Mouse (Mus musculus): ENCODE results near the gene Slc25a33. TPM values are rescaled to one million over a fixed set of nuclear protein-coding genes. Genes with fewer than 3 reads are reported as not detected.
A peak's percentile ranks its signal among the peaks of the same experiment; 100 is the strongest.
"Not testable (repeated sequence)": the region's sequence is repeated elsewhere in the genome, so short reads cannot be mapped to it uniquely, and the experiment has no call there.

Gene Slc25a33
- polyA plus RNA-seq, 1 experiment from 2014 or later: 7.5 TPM

- H3K27ac ChIP-seq (ENCODE audit: poor library complexity, severe bottlenecking): no peak overlapping the region
- H3K9ac ChIP-seq: no peak overlapping the region
- no peaks in the 10 kb centered on the region for H3K9me3 ChIP-seq (replicated peaks)
- H3K36me3 ChIP-seq: peaks cover 9% of the 10 kb centered on the region; the same call in 1 of the 2 replicates
- no peak for ATAC-seq (ENCODE audit: insufficient number of reproducible peaks, low FRiP score)
- H3K27me3 ChIP-seq (replicated peaks): no peaks in the 10 kb centered on the region
- WGBS: 76% methylated on average over 3 of the region's 3 CpGs
- no peak overlapping the region for H3K4me2 ChIP-seq
- H3K4me3 ChIP-seq: no peak overlapping the region
- H3K4me1 ChIP-seq (replicated peaks): peaks cover 7% of the 10 kb centered on the region; the same call in 1 of the 2 replicates
These were observed 21.2 kb downstream of the Slc25a33 start for GRCm38 (mm10) chr4:149752836-149753235.

DNA sequence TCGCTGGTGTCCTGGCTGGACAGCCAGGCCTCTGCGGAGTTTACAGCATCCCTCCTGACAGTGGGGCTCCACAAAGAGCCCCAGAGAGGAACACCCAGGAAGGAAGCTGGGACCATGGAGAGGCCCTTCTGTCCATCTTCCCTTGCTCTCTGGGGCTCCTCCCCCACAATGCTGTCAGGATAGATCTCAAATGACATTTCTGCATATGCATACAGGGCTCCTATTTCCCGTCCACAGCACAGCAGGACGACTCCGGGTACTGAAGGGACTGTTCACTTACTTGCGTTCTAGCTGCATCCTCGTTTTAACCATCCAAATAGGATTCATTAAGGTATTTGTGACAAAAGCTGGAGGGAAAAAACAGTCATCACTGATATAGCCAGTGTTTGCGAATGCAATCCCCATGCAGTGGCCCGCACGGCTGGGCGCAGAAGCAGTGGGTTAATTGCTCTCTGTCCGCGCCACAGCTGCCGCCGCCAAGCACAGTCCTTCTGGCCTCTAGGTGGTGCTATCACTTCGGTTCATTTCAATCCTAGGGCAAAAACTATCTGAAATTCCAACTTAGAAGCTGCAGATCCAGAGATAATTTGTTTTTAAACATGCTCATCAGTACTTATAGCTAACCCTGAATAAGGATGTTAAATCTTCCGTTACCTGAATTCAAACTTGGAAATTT, 21.8 kb downstream of the Slc25a33 start:
- Histone ChIP-seq H3K9ac (no peak overlapping the region), H3K4me3 (no peak overlapping the region), H3K27ac (ENCODE audit: poor library complexity, severe bottlenecking) (no peak overlapping the region), H3K4me1 (replicated peaks) (peaks cover 7% of the 10 kb centered on the region; the same call in 1 of the 2 replicates), H3K36me3 (peaks cover 9% of the 10 kb centered on the region; the same call in 1 of the 2 replicates), H3K9me3 (replicated peaks) (no peaks in the 10 kb centered on the region), H3K4me2 (no peak overlapping the region), H3K27me3 (replicated peaks) (no peaks in the 10 kb centered on the region)
- 37% methylated on average over 17 of the region's 17 CpGs for WGBS
- ATAC-seq (ENCODE audit: insufficient number of reproducible peaks, low FRiP score): no peak

DNA sequence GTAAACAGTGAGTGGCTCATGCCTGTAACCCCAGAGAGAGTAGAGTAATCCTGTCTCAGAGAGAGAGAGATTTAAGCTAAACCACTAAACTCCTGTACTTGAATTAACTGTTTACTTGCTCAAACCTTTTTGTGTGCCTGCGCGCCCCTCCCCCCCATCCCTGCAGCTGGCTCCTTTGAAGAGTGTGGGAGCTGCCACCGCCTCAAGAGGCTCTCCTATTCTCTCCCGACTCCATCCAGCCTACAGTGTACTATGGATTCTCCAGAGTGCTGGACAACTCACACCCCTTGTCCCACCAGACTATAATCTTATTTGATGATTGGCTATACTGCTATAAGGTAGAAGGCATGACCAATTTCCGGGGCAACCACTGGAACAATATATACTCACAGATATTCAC, 23.4 kb downstream of the Slc25a33 start:
- no peak for ATAC-seq (ENCODE audit: insufficient number of reproducible peaks, low FRiP score)
- 39% methylated on average over 5 of the region's 5 CpGs for WGBS
- Histone ChIP-seq H3K9ac (no peak overlapping the region), H3K4me2 (no peak overlapping the region), H3K27ac (ENCODE audit: poor library complexity, severe bottlenecking) (no peak overlapping the region), H3K27me3 (replicated peaks) (no peaks in the 10 kb centered on the region), H3K36me3 (peaks cover 9% of the 10 kb centered on the region), H3K4me1 (replicated peaks) (peaks cover 7% of the 10 kb centered on the region; the same call in 1 of the 2 replicates), H3K4me3 (no peak overlapping the region), H3K9me3 (replicated peaks) (no peaks in the 10 kb centered on the region)

GRCm38 (mm10) chr4:149749663-149750015, 24.4 kb downstream of the Slc25a33 start:
- not testable (repeated sequence) for H3K27ac ChIP-seq (ENCODE audit: poor library complexity, severe bottlenecking); H3K4me3 ChIP-seq; H3K9me3 ChIP-seq (replicated peaks); H3K4me1 ChIP-seq (replicated peaks); H3K4me2 ChIP-seq; H3K9ac ChIP-seq; H3K27me3 ChIP-seq (replicated peaks); ATAC-seq (ENCODE audit: insufficient number of reproducible peaks, low FRiP score)
- 86% methylated on average over 3 of the region's 3 CpGs for WGBS
- H3K36me3 ChIP-seq: peaks cover 11% of the 10 kb centered on the region

DNA sequence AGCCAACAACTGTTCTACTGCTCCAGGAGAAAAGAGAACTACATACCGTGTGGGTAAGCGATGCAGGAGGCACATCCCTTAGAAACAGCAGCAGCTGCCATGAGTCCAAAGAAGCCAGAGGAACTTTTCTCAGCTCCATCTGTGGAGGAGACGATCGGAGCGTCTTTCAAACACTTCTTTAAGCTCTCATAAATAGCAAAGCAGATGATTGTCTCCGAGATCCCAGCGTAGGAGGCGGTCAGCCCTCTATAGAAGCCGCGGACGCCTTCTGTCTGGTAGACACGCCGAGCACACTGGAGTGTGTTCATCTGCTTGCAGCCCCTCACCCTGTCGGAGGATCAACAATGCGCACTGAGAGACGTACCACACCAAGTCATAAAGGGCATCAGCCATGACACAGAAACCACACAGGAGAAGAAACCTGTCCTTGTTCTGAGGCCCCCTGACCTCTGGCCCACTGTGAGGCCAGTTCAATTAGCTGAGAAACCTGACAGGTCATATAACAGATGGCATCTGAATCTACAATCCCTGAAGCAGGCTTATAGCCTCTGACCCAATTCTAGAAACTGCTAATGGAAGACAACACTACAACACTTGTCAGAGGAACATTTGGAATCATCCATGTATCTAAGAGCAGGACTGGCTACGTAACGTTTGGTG, 24.9 kb downstream of the Slc25a33 start:
- no peak for ATAC-seq (ENCODE audit: insufficient number of reproducible peaks, low FRiP score)
- H3K27ac ChIP-seq (ENCODE audit: poor library complexity, severe bottlenecking): no peak overlapping the region
- H3K9ac ChIP-seq: no peak overlapping the region
- peaks cover 7% of the 10 kb centered on the region; the same call in 1 of the 2 replicates for H3K4me1 ChIP-seq (replicated peaks)
- H3K4me3 ChIP-seq: no peak overlapping the region
- H3K27me3 ChIP-seq (replicated peaks): no peaks in the 10 kb centered on the region
- WGBS: 93% methylated on average over 18 of the region's 18 CpGs
- no peaks in the 10 kb centered on the region for H3K9me3 ChIP-seq (replicated peaks)
- H3K4me2 ChIP-seq: no peak overlapping the region
- peaks cover 13% of the 10 kb centered on the region for H3K36me3 ChIP-seq

GRCm38 (mm10) chr4:149744119-149744518, 30.0 kb downstream of the Slc25a33 start:
- Histone ChIP-seq H3K27ac (ENCODE audit: poor library complexity, severe bottlenecking) (no peak overlapping the region), H3K4me2 (no peak overlapping the region), H3K4me3 (no peak overlapping the region), H3K9ac (no peak overlapping the region; the same call in 1 of the 2 replicates), H3K9me3 (replicated peaks) (no peaks in the 10 kb centered on the region), H3K4me1 (replicated peaks) (no peaks in the 10 kb centered on the region), H3K36me3 (peaks cover 24% of the 10 kb centered on the region), H3K27me3 (replicated peaks) (no peaks in the 10 kb centered on the region)
- 70% methylated on average over 7 of the region's 7 CpGs for WGBS
- no peak for ATAC-seq (ENCODE audit: insufficient number of reproducible peaks, low FRiP score)

DNA sequence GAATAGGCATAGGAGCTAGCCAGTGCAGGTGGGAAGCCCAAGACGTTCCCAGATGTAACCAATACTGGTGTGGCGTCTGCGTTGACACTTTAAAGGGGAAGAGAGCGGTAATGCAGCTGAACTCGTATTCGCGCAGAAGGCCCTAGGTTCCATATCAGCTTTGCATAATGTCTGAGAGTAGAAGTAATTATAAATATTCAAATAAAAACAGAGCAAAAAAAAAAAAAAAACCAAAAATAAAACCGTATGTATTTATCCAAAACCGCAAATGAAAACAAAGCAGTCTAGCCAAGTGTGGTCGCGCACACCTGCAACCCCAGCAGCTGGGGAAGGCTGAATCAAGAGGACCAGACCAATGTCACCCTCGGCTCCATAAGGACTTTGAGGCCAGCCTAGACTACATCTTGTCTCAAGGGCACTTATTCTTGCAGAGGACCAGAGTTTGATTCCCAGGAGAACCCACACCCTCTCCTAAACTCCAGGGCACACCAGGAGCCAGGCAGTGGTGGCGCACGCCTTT, 32.0 kb downstream of the Slc25a33 start:
- Histone ChIP-seq H3K4me2 (no peak overlapping the region), H3K9ac (no peak overlapping the region), H3K36me3 (peaks cover 18% of the 10 kb centered on the region), H3K27ac (ENCODE audit: poor library complexity, severe bottlenecking) (no peak overlapping the region), H3K4me1 (replicated peaks) (peaks cover 2% of the 10 kb centered on the region), H3K27me3 (replicated peaks) (no peaks in the 10 kb centered on the region), H3K4me3 (no peak overlapping the region), H3K9me3 (replicated peaks) (no peaks in the 10 kb centered on the region)
- 91% methylated on average over 14 of the region's 14 CpGs for WGBS
- ATAC-seq (ENCODE audit: insufficient number of reproducible peaks, low FRiP score): no peak

- H3K4me2 ChIP-seq: no peak overlapping the region
- no peak for ATAC-seq (ENCODE audit: insufficient number of reproducible peaks, low FRiP score)
- peaks cover 15% of the 10 kb centered on the region for H3K36me3 ChIP-seq
- WGBS: 81% methylated on average over 7 of the region's 7 CpGs
- no peaks in the 10 kb centered on the region for H3K27me3 ChIP-seq (replicated peaks)
- H3K9ac ChIP-seq: no peak overlapping the region
- H3K27ac ChIP-seq (ENCODE audit: poor library complexity, severe bottlenecking): no peak overlapping the region
- peaks cover 20% of the 10 kb centered on the region for H3K4me1 ChIP-seq (replicated peaks)
- no peaks in the 10 kb centered on the region for H3K9me3 ChIP-seq (replicated peaks)
- no peak overlapping the region for H3K4me3 ChIP-seq
These were observed 33.8 kb downstream of the Slc25a33 start for GRCm38 (mm10) chr4:149740301-149740700.

DNA sequence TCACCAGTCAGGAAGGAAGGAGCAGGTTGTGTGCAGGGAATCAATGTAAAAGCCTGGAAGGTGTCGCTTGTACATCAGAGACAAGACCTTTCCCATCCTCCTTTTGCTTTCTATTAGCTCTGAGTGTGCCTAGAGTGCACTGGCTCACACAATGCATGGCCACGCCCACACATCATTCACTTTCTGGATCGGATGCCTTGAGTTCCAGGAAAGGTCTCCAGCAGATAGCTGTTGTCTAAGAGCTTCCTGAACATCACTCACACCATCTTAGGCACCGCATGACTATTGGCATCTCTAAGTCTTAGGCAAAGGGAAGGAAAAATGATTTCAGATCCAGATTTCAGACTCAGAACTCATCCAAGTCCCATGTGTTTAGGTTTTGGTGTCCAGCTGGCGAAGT, 34.6 kb downstream of the Slc25a33 start:
- H3K27ac ChIP-seq (ENCODE audit: poor library complexity, severe bottlenecking): no peak overlapping the region
- peaks cover 12% of the 10 kb centered on the region for H3K36me3 ChIP-seq
- H3K4me3 ChIP-seq: no peak overlapping the region
- H3K4me1 ChIP-seq (replicated peaks): peaks cover 28% of the 10 kb centered on the region
- no peak overlapping the region for H3K9ac ChIP-seq
- H3K9me3 ChIP-seq (replicated peaks): no peaks in the 10 kb centered on the region
- H3K4me2 ChIP-seq: no peak overlapping the region
- 67% methylated on average over 5 of the region's 5 CpGs for whole genome bisulfite sequencing
- no peak for ATAC-seq (ENCODE audit: insufficient number of reproducible peaks, low FRiP score)
- no peaks in the 10 kb centered on the region for H3K27me3 ChIP-seq (replicated peaks)

GRCm38 (mm10) chr4:149737383-149738324, 36.4 kb downstream of the Slc25a33 start, which contains the start of gene Tmem201:
Gene Tmem201 (minus strand): TSS chr4:149738044.
- under 1% methylated on average over 92 of the region's 97 CpGs for WGBS
- H3K9me3 ChIP-seq (replicated peaks): no peaks in the 10 kb centered on the region
- peaks cover 5% of the 10 kb centered on the region for H3K36me3 ChIP-seq
- H3K4me3 ChIP-seq: peak within 1 kb of the TSS; percentile 79
- peak within 1 kb of the TSS; percentile 80 for H3K27ac ChIP-seq (ENCODE audit: poor library complexity, severe bottlenecking)
- ATAC-seq (ENCODE audit: insufficient number of reproducible peaks, low FRiP score): peak; percentile 91
- peak within 1 kb of the TSS; percentile 96 for H3K4me2 ChIP-seq
- H3K9ac ChIP-seq: peak within 1 kb of the TSS; percentile 90
- H3K27me3 ChIP-seq (replicated peaks): no peaks in the 10 kb centered on the region
- peaks cover 46% of the 10 kb centered on the region for H3K4me1 ChIP-seq (replicated peaks)

GRCm38 (mm10) chr4:149736581-149736980, 37.5 kb downstream of the Slc25a33 start:
- Histone ChIP-seq H3K9me3 (replicated peaks) (no peaks in the 10 kb centered on the region), H3K4me3 (peak overlapping the region; percentile 79), H3K36me3 (peaks cover 7% of the 10 kb centered on the region), H3K27me3 (replicated peaks) (no peaks in the 10 kb centered on the region), H3K27ac (ENCODE audit: poor library complexity, severe bottlenecking) (no peak overlapping the region), H3K4me2 (peak overlapping the region; percentile 96), H3K9ac (peak overlapping the region; percentile 90), H3K4me1 (replicated peaks) (peaks cover 56% of the 10 kb centered on the region)
- no peak for ATAC-seq (ENCODE audit: insufficient number of reproducible peaks, low FRiP score)
- WGBS: 37% methylated on average over 4 of the region's 4 CpGs

All from heart, embryonic 12.5 days (tissue).